Mouse (Mus musculus): ENCODE measurements at regions not wholly inside any gene's neighbourhood (a gene's known extent, or its start where the extent isn't known, plus 50 kb on each side); places are given as distances from the start of the nearest gene placed in this dataset.

GRCm38 (mm10) chr2:117539285-117539684 lies 196.5 kb upstream of the Rasgrp1 start:
- ATAC-seq (replicated peaks; ENCODE audit: poor library complexity, severe bottlenecking), result no peak

GRCm38 (mm10) chr2:117541471-117541870 lies 198.7 kb upstream of the Rasgrp1 start:
- peak; percentile 40; the same call in 1 of the 2 replicates for ATAC-seq (replicated peaks; ENCODE audit: poor library complexity, severe bottlenecking)

GRCm38 (mm10) chr2:117542298-117542697 lies 199.5 kb upstream of the Rasgrp1 start:
- ATAC-seq (replicated peaks; ENCODE audit: poor library complexity, severe bottlenecking), result no peak

- no peak for ATAC-seq (replicated peaks; ENCODE audit: poor library complexity, severe bottlenecking)
Measured at GRCm38 (mm10) chr2:117543301-117543782, 200.5 kb upstream of the Rasgrp1 start.

- no peak for ATAC-seq (replicated peaks; ENCODE audit: poor library complexity, severe bottlenecking)
Measured at GRCm38 (mm10) chr2:117548273-117548672, 205.5 kb upstream of the Rasgrp1 start.

GRCm38 (mm10) chr2:117556301-117556700 lies 213.5 kb upstream of the Rasgrp1 start:
- ATAC-seq (replicated peaks; ENCODE audit: poor library complexity, severe bottlenecking), result no peak

GRCm38 (mm10) chr2:117570987-117571386 lies 228.2 kb upstream of the Rasgrp1 start:
- ATAC-seq (replicated peaks; ENCODE audit: poor library complexity, severe bottlenecking), result no peak

GRCm38 (mm10) chr2:117587381-117587780 lies 244.6 kb upstream of the Rasgrp1 start:
- ATAC-seq (replicated peaks; ENCODE audit: poor library complexity, severe bottlenecking), result no peak

GRCm38 (mm10) chr2:117595028-117595427 lies 252.2 kb upstream of the Rasgrp1 start:
- ATAC-seq (replicated peaks; ENCODE audit: poor library complexity, severe bottlenecking), result no peak

- ATAC-seq (replicated peaks; ENCODE audit: poor library complexity, severe bottlenecking), result no peak
Measured at GRCm38 (mm10) chr2:117597573-117597972, 254.8 kb upstream of the Rasgrp1 start.

- no peak for ATAC-seq (replicated peaks; ENCODE audit: poor library complexity, severe bottlenecking)
Measured at GRCm38 (mm10) chr2:117614772-117615171, 272.0 kb upstream of the Rasgrp1 start.

GRCm38 (mm10) chr2:117618063-117618462 lies 275.3 kb upstream of the Rasgrp1 start:
- peak; percentile 52; the same call in 1 of the 2 replicates for ATAC-seq (replicated peaks; ENCODE audit: poor library complexity, severe bottlenecking)

- peak; percentile 65 for ATAC-seq (replicated peaks; ENCODE audit: poor library complexity, severe bottlenecking)
Measured at GRCm38 (mm10) chr2:117623955-117624354, 281.2 kb upstream of the Rasgrp1 start.

- ATAC-seq (replicated peaks; ENCODE audit: poor library complexity, severe bottlenecking), result no peak
Measured at GRCm38 (mm10) chr2:117634906-117635305, 292.1 kb upstream of the Rasgrp1 start.

- no peak for ATAC-seq (replicated peaks; ENCODE audit: poor library complexity, severe bottlenecking)
Measured at GRCm38 (mm10) chr2:117637397-117637796, 294.6 kb upstream of the Rasgrp1 start.

GRCm38 (mm10) chr2:117652101-117652500 lies 309.3 kb upstream of the Rasgrp1 start:
- no peak for ATAC-seq (replicated peaks; ENCODE audit: poor library complexity, severe bottlenecking)

- no peak for ATAC-seq (replicated peaks; ENCODE audit: poor library complexity, severe bottlenecking)
Measured at GRCm38 (mm10) chr2:117652647-117653046, 309.8 kb upstream of the Rasgrp1 start.

GRCm38 (mm10) chr2:117656546-117657175 lies 313.9 kb upstream of the Rasgrp1 start:
- no peak for ATAC-seq (replicated peaks; ENCODE audit: poor library complexity, severe bottlenecking)

GRCm38 (mm10) chr2:117660217-117660924 lies 317.6 kb upstream of the Rasgrp1 start:
- no peak for ATAC-seq (replicated peaks; ENCODE audit: poor library complexity, severe bottlenecking)

GRCm38 (mm10) chr2:117662653-117663052 lies 319.9 kb upstream of the Rasgrp1 start:
- no peak for ATAC-seq (replicated peaks; ENCODE audit: poor library complexity, severe bottlenecking)

- no peak; the same call in 1 of the 2 replicates for ATAC-seq (replicated peaks; ENCODE audit: poor library complexity, severe bottlenecking)
Measured at GRCm38 (mm10) chr2:117666528-117666927, 323.7 kb upstream of the Rasgrp1 start.

GRCm38 (mm10) chr2:117668137-117668536 lies 325.3 kb upstream of the Rasgrp1 start:
- ATAC-seq (replicated peaks; ENCODE audit: poor library complexity, severe bottlenecking), result no peak
